Mouse (Mus musculus): ENCODE results near the gene Mertk.

Mertk gene

GRCm38 (mm10) chr2:128726067-128726466 is 27.3 kb downstream of the Mertk start:
- no peak for DNase-seq

- no peak for DNase-seq
Measured at GRCm38 (mm10) chr2:128726626-128727025, 27.9 kb downstream of the Mertk start.

GRCm38 (mm10) chr2:128727552-128727951 is 28.8 kb downstream of the Mertk start:
- no peak for DNase-seq

- no peak for DNase-seq
Measured at GRCm38 (mm10) chr2:128728066-128728465, 29.3 kb downstream of the Mertk start.

- DNase-seq, result no peak
Measured at GRCm38 (mm10) chr2:128729141-128729540, 30.4 kb downstream of the Mertk start.

- no peak for DNase-seq
Measured at GRCm38 (mm10) chr2:128731514-128731913, 32.8 kb downstream of the Mertk start.

- DNase-seq, result no peak
Measured at GRCm38 (mm10) chr2:128731951-128732350, 33.2 kb downstream of the Mertk start.

- no peak for DNase-seq
Measured at GRCm38 (mm10) chr2:128735089-128735488, 36.3 kb downstream of the Mertk start.

- DNase-seq, result no peak
Measured at GRCm38 (mm10) chr2:128737051-128737450, 38.3 kb downstream of the Mertk start.

GRCm38 (mm10) chr2:128737796-128738195 is 39.0 kb downstream of the Mertk start:
- no peak for DNase-seq

GRCm38 (mm10) chr2:128738725-128739258 is 40.0 kb downstream of the Mertk start:
- DNase-seq, result no peak

- no peak for DNase-seq
Measured at GRCm38 (mm10) chr2:128745879-128746620, 47.3 kb downstream of the Mertk start.

GRCm38 (mm10) chr2:128746621-128747151 is 47.9 kb downstream of the Mertk start:
- peak; percentile 71 for DNase-seq

GRCm38 (mm10) chr2:128747433-128748028 is 48.8 kb downstream of the Mertk start:
- peak; percentile 37 for DNase-seq

GRCm38 (mm10) chr2:128748171-128748570 is 49.4 kb downstream of the Mertk start:
- DNase-seq, result no peak

GRCm38 (mm10) chr2:128751030-128751429 is 52.3 kb downstream of the Mertk start:
- no peak for DNase-seq

- DNase-seq, result peak; percentile 38
Measured at GRCm38 (mm10) chr2:128753295-128753873, 54.6 kb downstream of the Mertk start.

GRCm38 (mm10) chr2:128755149-128755691 is 56.5 kb downstream of the Mertk start:
- DNase-seq, result no peak

GRCm38 (mm10) chr2:128758724-128759340 is 60.1 kb downstream of the Mertk start:
- peak; percentile 46 for DNase-seq

GRCm38 (mm10) chr2:128762008-128762407 is 63.3 kb downstream of the Mertk start:
- DNase-seq, result no peak

GRCm38 (mm10) chr2:128765787-128766186 is 67.0 kb downstream of the Mertk start:
- no peak for DNase-seq

- DNase-seq, result no peak
Measured at GRCm38 (mm10) chr2:128768545-128769247, 69.9 kb downstream of the Mertk start.

Data from kidney, postnatal 14 days (tissue).